Mouse (Mus musculus) C3H10T1/2 (cell line): Measurements from ENCODE around the gene Ndufaf4. TPM values are rescaled to one million over a fixed set of nuclear protein-coding genes. Genes with fewer than 3 reads are reported as not detected.

Experiments
- polyA plus RNA-seq, 2 experiments: library from polyadenylated mRNA; unstranded; fragments of >200 nt; fragmentation: generic; extraction: Trizol; gene quantifications; one replicate each; pipeline ENCODE4 v1.2.1; 2012; ENCODE audit warnings: missing spikeins in 2 of 2

The Ndufaf4 gene
- polyA plus RNA-seq = 1 to 10 TPM; 3.3 to 3.8 TPM

DNA sequence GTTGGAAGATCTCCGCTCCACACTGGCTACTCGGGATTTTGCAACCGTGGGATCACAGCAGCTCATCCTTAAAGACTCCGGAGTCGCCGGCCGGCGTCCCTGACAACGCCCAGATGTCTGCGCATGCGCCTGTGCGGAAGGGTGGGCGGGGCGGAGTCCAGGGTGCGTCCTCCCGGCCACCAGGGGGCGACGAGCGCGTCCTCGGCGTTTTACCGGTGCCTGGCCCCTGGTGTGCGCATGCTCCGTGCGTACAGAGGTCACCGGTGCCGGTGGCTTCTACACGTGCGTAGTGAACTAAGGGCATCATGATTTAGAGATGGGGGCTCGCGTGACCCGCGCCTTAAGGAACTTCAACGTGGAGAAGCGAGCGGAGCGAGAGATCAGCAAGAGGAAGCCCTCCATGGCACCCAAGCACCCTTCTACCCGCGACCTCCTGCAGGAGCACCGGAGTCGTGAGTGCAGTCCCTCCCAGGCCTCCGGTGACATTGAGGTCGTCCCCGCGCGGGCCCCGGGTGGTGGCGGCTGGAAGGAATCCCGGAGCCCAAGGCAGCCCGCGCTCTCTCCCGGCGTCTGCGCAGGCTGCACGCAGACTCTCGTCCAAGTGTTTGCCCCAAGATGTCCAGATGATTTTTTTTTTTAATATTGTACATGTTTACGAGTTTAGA lies at the start of gene Ndufaf4:
TSS of gene Ndufaf4 (plus strand) at position 233 of the 665 bp plus-strand sequence.

DNA sequence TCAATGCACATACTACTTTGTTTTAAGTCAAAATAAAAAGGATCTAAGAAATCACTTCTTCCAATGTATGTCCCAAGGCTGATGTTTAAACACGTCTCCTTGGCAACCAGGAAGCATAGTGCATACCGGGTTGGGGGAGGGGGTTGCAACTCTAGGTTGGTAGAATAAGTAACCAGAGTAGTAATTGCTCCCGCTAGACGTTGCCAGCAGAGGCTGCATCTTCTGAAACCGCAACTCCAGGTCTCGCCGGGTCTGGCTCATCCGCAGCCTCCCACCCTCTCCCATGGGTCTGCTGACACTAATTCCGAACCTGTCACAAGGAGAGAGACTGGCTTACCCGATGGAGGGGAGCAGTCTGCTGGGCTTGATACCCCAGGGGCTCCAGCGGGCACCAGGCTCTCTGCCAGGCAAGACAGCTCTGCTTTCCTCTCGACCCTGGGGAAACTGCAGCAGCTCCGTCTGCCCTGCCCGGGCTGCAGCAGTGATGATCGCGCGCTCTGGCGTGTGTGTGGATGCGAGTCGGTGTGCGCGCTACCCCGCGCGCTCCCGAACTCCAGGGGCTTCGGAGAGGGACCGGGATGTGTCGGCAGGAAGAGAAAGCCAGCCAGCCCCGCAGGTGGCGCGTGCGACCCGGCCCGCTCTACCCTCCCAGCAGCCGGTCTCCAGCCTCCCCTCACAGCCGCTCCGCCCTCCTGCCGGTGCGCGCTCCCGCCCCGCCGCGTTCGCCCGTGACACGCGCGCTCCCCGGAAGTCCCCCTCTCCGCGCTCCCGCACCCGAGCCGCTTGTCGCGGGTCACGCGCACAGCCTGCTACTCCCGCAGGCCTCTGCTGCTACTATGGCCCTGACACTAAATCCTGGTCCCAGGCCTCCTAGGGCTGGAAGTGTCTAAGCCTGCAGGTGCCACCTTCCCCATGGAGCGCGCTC lies 47.2 kb upstream of the Ndufaf4 start, which contains the start of gene Klhl32:
TSS of gene Klhl32 (minus strand) at position 724 of the 925 bp plus-strand sequence.

Other genes starting within 250 kb of the Ndufaf4 start
- gene Klhl32, start 47.0 kb upstream of the Ndufaf4 start, polyA plus RNA-seq = under 1 TPM; 0.55 to 0.69 TPM
- gene Gpr63, start 68.3 kb downstream of the Ndufaf4 start, polyA plus RNA-seq = under 1 TPM; 0.02 to 0.81 TPM